Mouse (Mus musculus) spleen, adult 18-20 months (tissue): Measurements from ENCODE around the gene Timm10b.
A peak's percentile ranks its signal among the peaks of the same experiment; 100 is the strongest.

Experiments
- DNase-seq, 2 experiments: peaks; one replicate each; pipeline ENCODE4 v3.0.0; 2022; ENCODE audit warnings: mixed read lengths in 2 of 2

The Timm10b gene

GRCm38 (mm10) chr7:105639756-105640155, at the start of gene Timm10b:
Timm10b (plus strand) TSS chr7:105640056.
- no peak for DNase-seq

- no peak for DNase-seq
These were observed 49.8 kb upstream of the Timm10b start for GRCm38 (mm10) chr7:105590097-105590496.

- peak; percentile 36 to 66 for DNase-seq
These were observed 36.8 kb upstream of the Timm10b start for GRCm38 (mm10) chr7:105602860-105603623.

GRCm38 (mm10) chr7:105608467-105608866, 31.4 kb upstream of the Timm10b start:
- no peak for DNase-seq

- no peak for DNase-seq
These were observed 28.1 kb upstream of the Timm10b start for GRCm38 (mm10) chr7:105611767-105612166.

- DNase-seq = no peak
These were observed 25.5 kb upstream of the Timm10b start for GRCm38 (mm10) chr7:105614400-105614799.

- no peak for DNase-seq
These were observed 24.1 kb upstream of the Timm10b start for GRCm38 (mm10) chr7:105615720-105616119.

- no peak for DNase-seq
These were observed 23.3 kb upstream of the Timm10b start for GRCm38 (mm10) chr7:105616561-105616960.

GRCm38 (mm10) chr7:105617810-105618209, 22.0 kb upstream of the Timm10b start:
- DNase-seq = no peak

GRCm38 (mm10) chr7:105619701-105620100, 20.2 kb upstream of the Timm10b start:
- no peak for DNase-seq

GRCm38 (mm10) chr7:105621053-105621452, 18.8 kb upstream of the Timm10b start:
- no peak for DNase-seq

GRCm38 (mm10) chr7:105621646-105622292, 18.1 kb upstream of the Timm10b start:
- no peak for DNase-seq

- DNase-seq = no peak
These were observed 14.5 kb upstream of the Timm10b start for GRCm38 (mm10) chr7:105625397-105625796.

- no peak for DNase-seq
These were observed 11.2 kb upstream of the Timm10b start for GRCm38 (mm10) chr7:105628633-105629032.

- no peak for DNase-seq
These were observed 7.3 kb upstream of the Timm10b start for GRCm38 (mm10) chr7:105632551-105632972.

- peak; percentile 82 to 89 for DNase-seq
These were observed 6.6 kb upstream of the Timm10b start, which contains the start of gene Trim3 for GRCm38 (mm10) chr7:105633127-105633800. Trim3 (minus strand) TSS chr7:105633571.

- DNase-seq = no peak
These were observed 6.1 kb upstream of the Timm10b start for GRCm38 (mm10) chr7:105633801-105634135.

GRCm38 (mm10) chr7:105634272-105634920, 5.5 kb upstream of the Timm10b start:
- no peak for DNase-seq

- no peak for DNase-seq
These were observed 4.1 kb upstream of the Timm10b start for GRCm38 (mm10) chr7:105635726-105636125.

- no peak for DNase-seq
These were observed 1.1 kb upstream of the Timm10b start for GRCm38 (mm10) chr7:105638776-105639175.

- no peak for DNase-seq
These were observed 552 bp upstream of the Timm10b start for GRCm38 (mm10) chr7:105639304-105639703.

- peak; percentile 91 to 93 for DNase-seq
These were observed 507 bp downstream of the Timm10b start, which contains the start of the genes Arfip2 and Gm45799 for GRCm38 (mm10) chr7:105640233-105640893. Arfip2 (minus strand) TSS chr7:105640416. Gm45799 (plus strand) TSS chr7:105640552.
